Mouse (Mus musculus) neural tube, embryonic 11.5 days (tissue): Measurements from ENCODE around the gene Gm28305. TPM values are rescaled to one million over a fixed set of nuclear protein-coding genes. Genes with fewer than 3 reads are reported as not detected.

Experiments
- ATAC-seq: fragments of 200-750 bp; cut with Nextera tagmentation; 2 replicates; pipeline ENCODE4 v1.8.0; 2017; ENCODE audit warnings: moderate number of reproducible peaks, mild to moderate bottlenecking, moderate TSS enrichment, moderate library complexity; ENCODE audit not compliant: insufficient read depth, low FRiP score, low TSS enrichment
- DNase-seq: peaks from one replicate; pipeline ENCODE4 v3.0.0-alpha.2; 2015; ENCODE audit warnings: low spot score
- H3K27ac ChIP-seq: fragments of 300-500 bp; sonication (generic); 2 replicates; pipeline ENCODE4 v1.5.1; 2014; ENCODE audit warnings: low read depth, mild to moderate bottlenecking, low read length
- H3K27me3 ChIP-seq: fragments of 300-500 bp; sonication (generic); 2 replicates; pipeline ENCODE4 v1.6.1; 2014; ENCODE audit warnings: mild to moderate bottlenecking, low read length, mixed read lengths; ENCODE audit not compliant: control insufficient read depth, insufficient read depth
- H3K36me3 ChIP-seq: fragments of 300-500 bp; sonication (generic); 2 replicates; pipeline ENCODE4 v1.6.1; 2014; ENCODE audit warnings: mild to moderate bottlenecking, low read length, moderate library complexity, mixed read lengths; ENCODE audit not compliant: control insufficient read depth, insufficient read depth
- H3K4me1 ChIP-seq: fragments of 300-500 bp; sonication (generic); 2 replicates; pipeline ENCODE4 v1.6.1; 2014; ENCODE audit warnings: low read length, mixed read lengths; ENCODE audit not compliant: control insufficient read depth, insufficient read depth
- H3K4me2 ChIP-seq: fragments of 300-500 bp; sonication (generic); 2 replicates; pipeline ENCODE4 v1.6.1; 2014; ENCODE audit warnings: low read depth, mild to moderate bottlenecking, moderate library complexity
- H3K4me3 ChIP-seq: fragments of 300-500 bp; sonication (generic); 2 replicates; pipeline ENCODE4 v1.5.1; 2014; ENCODE audit warnings: low read depth, low read length
- H3K9ac ChIP-seq: fragments of 300-500 bp; sonication (generic); 2 replicates; pipeline ENCODE4 v1.6.1; 2014; ENCODE audit warnings: mild to moderate bottlenecking, low read length
- H3K9me3 ChIP-seq: fragments of 300-500 bp; sonication (generic); 2 replicates; pipeline ENCODE4 v1.6.1; 2016; ENCODE audit warnings: low read length; ENCODE audit not compliant: control insufficient read depth
- WGBS: fragments of 180-500 bp; shearing (Covaris S2); extraction: QIAGEN DNeasy Blood & Tissue Kit; methylation state at CpG from one replicate; pipeline ENCODE4 v1.1.7; 2014; 5-methylcytosine and 5-hydroxymethylcytosine counted together
- polyA plus RNA-seq: library from polyadenylated mRNA; unstranded; fragments of >200 nt; fragmentation: Nextera tagmentation; extraction: Ambion mirVana; gene quantifications from 2 replicates; pipeline ENCODE4 v1.2.1, GENCODE M21; 2014

The Gm28305 gene
- polyA plus RNA-seq, 1 experiment from 2014 or later = not detected

DNA sequence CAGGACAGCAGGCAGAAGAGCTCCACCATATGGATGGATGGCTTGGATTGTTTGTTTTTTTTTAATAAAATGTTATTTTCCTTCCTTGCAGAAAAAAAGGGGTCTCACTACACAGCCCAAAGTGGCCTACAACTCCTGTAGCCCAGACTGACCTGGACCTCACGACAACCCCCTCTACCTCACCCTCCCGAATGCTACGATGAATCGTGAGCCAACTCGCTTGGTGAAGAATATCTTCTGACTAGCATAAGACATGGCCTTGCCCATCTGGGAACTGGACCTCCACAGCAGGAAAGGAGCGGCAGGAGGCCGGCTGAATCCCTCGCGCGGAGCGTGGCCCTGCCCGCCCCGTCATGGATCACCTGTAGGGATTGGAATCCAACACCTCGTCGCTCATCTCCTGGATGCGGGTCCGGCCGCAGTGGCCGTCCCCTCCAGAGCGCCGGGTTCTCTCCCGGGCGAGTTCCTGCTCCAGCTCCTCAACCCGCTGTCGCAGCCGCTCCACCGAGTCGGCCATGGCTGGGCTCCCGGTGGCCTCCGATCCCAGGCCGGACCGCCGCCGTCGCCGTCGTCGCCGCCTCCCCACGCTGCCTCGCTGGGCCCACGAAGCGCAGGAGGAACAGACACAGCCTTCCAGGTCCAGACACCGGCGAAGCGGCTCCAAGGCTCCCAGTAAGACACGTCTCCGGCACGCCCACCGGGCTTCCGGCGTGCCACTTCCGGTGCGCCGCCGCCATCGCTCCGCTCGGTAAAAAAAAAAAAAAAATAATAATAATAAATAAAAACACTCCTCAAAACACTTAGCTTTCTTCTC lies 22.2 kb downstream of the Gm28305 start, which contains the start of gene Uba5:
Gene Uba5, minus strand, starts transcription at position 705 of the 814 bp plus-strand sequence.
- H3K27me3 ChIP-seq = no peaks in the 10 kb centered on the region
- peaks cover 11% of the 10 kb centered on the region for H3K4me1 ChIP-seq
- no peak within 1 kb of the TSS for H3K27ac ChIP-seq
- peaks cover 2% of the 10 kb centered on the region for H3K36me3 ChIP-seq
- ATAC-seq (peak; percentile 84), DNase-seq (no peak)
- H3K9me3 ChIP-seq = no peaks in the 10 kb centered on the region
- under 1% methylated on average over 59 of the region's 59 CpGs for WGBS
- peak within 1 kb of the TSS; percentile 77 for H3K4me2 ChIP-seq
- H3K4me3 ChIP-seq = peak within 1 kb of the TSS; percentile 83
- H3K9ac ChIP-seq = peak within 1 kb of the TSS; percentile 57

DNA sequence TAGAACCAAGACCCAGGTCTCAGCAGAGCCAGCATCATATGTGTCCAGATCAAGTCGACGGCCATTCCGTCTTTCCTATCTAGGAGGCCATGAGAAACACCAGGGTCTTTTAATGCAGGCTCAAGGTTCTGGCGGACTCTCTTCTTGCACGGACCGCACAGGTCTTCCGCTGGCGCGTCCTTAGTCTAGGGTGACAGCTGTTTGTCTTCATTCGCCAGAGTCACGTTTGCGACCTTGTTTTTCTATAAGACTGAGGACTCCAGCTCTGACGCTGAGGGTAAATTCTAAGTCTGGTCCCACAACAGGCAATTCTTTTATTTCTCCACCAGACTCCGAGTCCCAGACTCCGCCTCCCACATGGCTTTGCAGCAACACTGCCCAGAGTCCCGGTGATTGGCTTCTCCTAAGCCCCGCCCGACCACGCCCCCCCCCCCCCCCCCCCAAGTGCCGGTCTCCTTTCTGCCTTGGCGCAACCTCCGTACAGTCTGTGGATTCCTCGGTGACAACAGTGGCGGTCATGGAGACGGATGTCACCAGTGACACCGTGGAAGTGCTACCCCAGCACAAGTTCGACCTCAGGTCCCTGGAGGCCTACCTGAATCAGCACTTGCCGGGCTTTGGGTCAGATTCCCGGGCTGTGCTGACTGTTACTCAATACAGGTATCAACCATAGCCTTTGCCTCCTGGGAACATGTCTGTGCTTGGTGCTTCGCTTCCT lies 22.9 kb downstream of the Gm28305 start, which contains the start of gene Acad11:
Gene Acad11, plus strand, starts transcription at position 134 of the 718 bp plus-strand sequence.
- H3K9me3 ChIP-seq = no peaks in the 10 kb centered on the region
- no peak within 1 kb of the TSS for H3K27ac ChIP-seq
- H3K36me3 ChIP-seq = no peaks in the 10 kb centered on the region
- H3K4me2 ChIP-seq = peak within 1 kb of the TSS; percentile 77
- ATAC-seq (peak; percentile 95), DNase-seq (peak; percentile 89)
- 0% methylated on average over 27 of the region's 30 CpGs for WGBS
- H3K4me1 ChIP-seq = peaks cover 11% of the 10 kb centered on the region
- peak within 1 kb of the TSS; percentile 83 for H3K4me3 ChIP-seq
- peak within 1 kb of the TSS; percentile 57 for H3K9ac ChIP-seq
- H3K27me3 ChIP-seq = no peaks in the 10 kb centered on the region

DNA sequence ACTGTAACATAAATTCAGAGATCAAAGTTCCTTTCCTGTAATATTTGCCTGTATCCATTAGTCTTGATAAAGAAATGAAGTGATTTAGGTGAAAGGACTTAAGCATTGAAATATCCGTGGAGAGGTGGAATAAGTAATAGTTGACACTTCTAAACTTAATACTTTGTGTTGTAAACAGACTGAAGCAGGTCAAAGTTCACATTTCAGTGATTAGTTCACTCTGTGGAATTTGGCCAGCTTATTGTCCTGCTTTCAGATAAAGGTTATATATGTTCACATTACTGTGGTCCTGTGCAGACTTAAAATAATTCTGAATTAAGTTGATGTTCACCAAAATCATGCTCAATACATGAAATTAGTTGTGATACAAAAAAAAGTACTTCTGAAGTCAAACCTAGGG lies 24.1 kb downstream of the Gm28305 start:
- H3K4me3 ChIP-seq = no peak overlapping the region
- DNase-seq = no peak
- no peaks in the 10 kb centered on the region for H3K27me3 ChIP-seq
- H3K27ac ChIP-seq = no peak overlapping the region
- peaks cover 11% of the 10 kb centered on the region for H3K4me1 ChIP-seq
- H3K9ac ChIP-seq = no peak overlapping the region
- no peaks in the 10 kb centered on the region for H3K36me3 ChIP-seq
- no peak for ATAC-seq
- 38% methylated on average over 1 of the region's 1 CpGs for WGBS
- no peak overlapping the region for H3K4me2 ChIP-seq
- H3K9me3 ChIP-seq = no peaks in the 10 kb centered on the region

DNA sequence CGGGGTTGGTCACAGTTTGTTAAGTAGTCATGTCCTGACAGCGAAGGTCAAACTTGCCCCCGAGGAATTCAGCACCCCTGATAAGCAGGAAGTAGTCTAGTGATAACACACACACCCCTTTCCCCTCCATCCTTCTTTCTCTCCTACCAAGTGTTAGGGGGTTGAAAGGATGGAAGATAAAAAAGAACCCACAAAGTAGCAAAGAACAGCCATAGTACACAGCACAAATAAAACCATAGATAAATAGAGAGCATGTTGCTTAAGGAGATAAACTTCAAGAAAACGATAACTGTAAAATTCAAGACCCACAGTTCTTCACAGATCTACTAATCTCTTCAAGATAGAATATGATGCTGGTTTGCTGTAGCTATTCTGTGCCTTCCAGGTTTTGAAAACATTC lies 29.8 kb downstream of the Gm28305 start:
- WGBS = 88% methylated on average over 4 of the region's 4 CpGs
- H3K27me3 ChIP-seq = no peaks in the 10 kb centered on the region
- DNase-seq (no peak), ATAC-seq (no peak)
- no peak overlapping the region for H3K4me2 ChIP-seq
- H3K4me3 ChIP-seq = no peak overlapping the region
- H3K27ac ChIP-seq = no peak overlapping the region
- H3K4me1 ChIP-seq = no peaks in the 10 kb centered on the region
- H3K9me3 ChIP-seq = no peaks in the 10 kb centered on the region
- H3K9ac ChIP-seq = no peak overlapping the region
- H3K36me3 ChIP-seq = no peaks in the 10 kb centered on the region

DNA sequence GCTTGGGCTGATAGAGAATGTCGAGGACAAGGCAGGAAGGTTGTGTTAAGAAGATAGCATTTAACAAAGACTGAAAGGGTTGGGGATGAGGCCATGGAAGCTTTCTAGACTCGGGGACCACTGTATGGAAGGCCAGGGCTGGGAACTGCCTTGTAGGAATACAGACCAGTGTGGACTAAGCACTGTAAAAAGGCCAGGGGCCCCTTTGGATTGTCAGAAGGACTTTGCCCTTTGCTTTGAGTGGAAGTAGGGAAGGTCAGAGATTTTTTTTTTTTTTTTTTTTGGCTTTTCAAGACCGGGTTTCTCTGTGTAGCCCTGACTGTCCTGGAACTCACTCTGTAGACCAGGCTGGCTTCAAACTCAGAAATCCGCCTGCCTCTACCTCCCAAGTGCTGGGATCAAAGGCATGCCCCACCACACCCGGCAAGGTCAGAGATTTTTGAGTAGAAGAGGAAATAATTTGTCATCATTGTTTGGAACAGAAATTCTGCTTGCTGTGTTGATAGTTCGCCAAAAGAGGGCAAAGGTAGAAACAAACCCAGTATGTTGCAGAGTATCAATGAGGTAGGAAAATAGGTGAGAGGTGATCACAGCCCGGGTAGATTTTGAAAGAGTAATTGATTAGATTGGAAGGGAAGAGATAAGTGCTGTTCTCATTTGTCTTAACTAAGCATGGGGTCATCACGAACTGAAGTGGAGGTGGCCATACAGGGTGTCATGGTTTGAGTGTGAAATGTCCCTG lies 30.6 kb downstream of the Gm28305 start:
- Histone ChIP-seq H3K4me1 (no peaks in the 10 kb centered on the region), H3K4me2 (no peak overlapping the region), H3K27ac (no peak overlapping the region), H3K9me3 (no peaks in the 10 kb centered on the region), H3K9ac (no peak overlapping the region), H3K4me3 (no peak overlapping the region), H3K36me3 (no peaks in the 10 kb centered on the region), H3K27me3 (no peaks in the 10 kb centered on the region)
- DNase-seq (no peak), ATAC-seq (no peak)
- 80% methylated on average over 8 of the region's 8 CpGs for WGBS

DNA sequence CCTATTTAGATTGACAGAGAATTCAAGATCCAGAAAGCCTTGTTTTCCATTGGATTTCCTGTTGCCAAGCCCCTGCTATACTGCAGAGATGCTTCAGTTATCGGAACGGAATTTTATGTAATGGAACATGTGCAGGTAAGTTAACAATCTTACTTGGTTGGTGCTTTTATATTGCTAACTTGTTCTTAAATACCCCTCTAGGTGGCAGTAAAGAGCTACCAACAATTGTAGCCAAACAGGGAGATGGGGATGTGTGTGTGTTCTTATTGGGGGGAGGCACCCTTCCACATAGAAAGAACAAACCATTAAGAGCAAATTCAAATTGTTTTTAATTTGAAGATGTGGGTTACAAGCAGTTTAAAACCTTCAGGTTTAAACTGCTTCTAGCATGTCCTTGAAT lies 35.3 kb downstream of the Gm28305 start:
- no peaks in the 10 kb centered on the region for H3K36me3 ChIP-seq
- ATAC-seq (no peak), DNase-seq (no peak)
- no peak overlapping the region for H3K4me2 ChIP-seq
- no peak overlapping the region for H3K9ac ChIP-seq
- no peaks in the 10 kb centered on the region for H3K9me3 ChIP-seq
- H3K27ac ChIP-seq = no peak overlapping the region
- H3K27me3 ChIP-seq = no peaks in the 10 kb centered on the region
- no peak overlapping the region for H3K4me3 ChIP-seq
- WGBS = 61% methylated on average over 2 of the region's 2 CpGs
- no peaks in the 10 kb centered on the region for H3K4me1 ChIP-seq

DNA sequence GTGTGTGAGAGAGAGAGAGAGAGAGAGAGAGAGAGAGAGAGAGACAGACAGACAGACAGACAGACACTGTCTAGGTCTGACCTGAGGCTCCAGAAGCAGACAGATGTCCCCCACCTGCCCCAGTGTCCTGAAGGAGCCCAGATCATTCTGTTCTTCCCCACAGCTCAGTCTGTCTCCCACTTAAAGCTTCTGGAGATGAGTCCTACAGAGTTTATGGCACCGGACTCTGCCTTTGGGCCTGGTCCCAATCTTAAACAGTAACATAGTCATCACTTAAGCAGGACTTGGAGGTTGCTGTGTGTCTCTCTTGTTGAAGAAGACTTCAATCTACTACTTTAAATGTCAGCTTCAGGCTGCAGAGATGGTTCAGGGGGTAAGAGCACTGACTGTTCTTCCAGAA lies 38.3 kb downstream of the Gm28305 start:
- no peak overlapping the region for H3K27ac ChIP-seq
- no peak overlapping the region for H3K4me3 ChIP-seq
- no peak for DNase-seq
- H3K9me3 ChIP-seq = no peaks in the 10 kb centered on the region
- H3K4me1 ChIP-seq = no peaks in the 10 kb centered on the region
- no peaks in the 10 kb centered on the region for H3K36me3 ChIP-seq
- H3K9ac ChIP-seq = no peak overlapping the region
- ATAC-seq = no peak
- no peak overlapping the region for H3K4me2 ChIP-seq
- no peaks in the 10 kb centered on the region for H3K27me3 ChIP-seq
- WGBS = 100% methylated on average over 1 of the region's 1 CpGs

DNA sequence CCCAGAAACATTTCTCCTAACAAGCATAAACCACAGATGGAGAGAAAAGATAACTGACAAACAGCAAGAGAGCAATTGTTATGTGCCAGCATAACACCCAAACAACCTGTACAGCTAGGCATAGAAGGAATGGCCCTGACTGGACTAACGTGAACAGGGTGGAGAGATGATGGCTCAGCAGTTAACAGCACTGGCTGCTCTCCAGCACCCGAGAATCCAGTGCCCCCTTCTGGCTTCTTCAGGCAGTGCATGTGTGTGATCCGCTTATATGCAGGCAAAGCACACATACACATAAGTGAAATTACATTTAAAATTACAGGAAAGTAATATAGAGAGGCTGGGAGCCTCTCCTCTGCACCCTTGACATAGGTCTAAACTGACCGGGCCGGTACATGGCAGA lies 38.9 kb downstream of the Gm28305 start:
- ATAC-seq = no peak
- H3K27ac ChIP-seq = no peak overlapping the region
- no peaks in the 10 kb centered on the region for H3K9me3 ChIP-seq
- 58% methylated on average over 5 of the region's 5 CpGs for WGBS
- H3K9ac ChIP-seq = no peak overlapping the region
- no peaks in the 10 kb centered on the region for H3K27me3 ChIP-seq
- H3K36me3 ChIP-seq = no peaks in the 10 kb centered on the region
- H3K4me3 ChIP-seq = no peak overlapping the region
- H3K4me1 ChIP-seq = no peaks in the 10 kb centered on the region
- DNase-seq = peak; percentile 57
- H3K4me2 ChIP-seq = no peak overlapping the region
